Mouse (Mus musculus): ENCODE measurements around the gene Hemk1. TPM values are rescaled to one million over a fixed set of nuclear protein-coding genes. Genes with fewer than 3 reads are reported as not detected.
"Not testable (repeated sequence)": the region's sequence is repeated elsewhere in the genome, so short reads cannot be mapped to it uniquely, and the experiment has no call there.

The Hemk1 gene
- polyA plus RNA-seq, 1 experiment = 14.1 TPM

- H3K36me3 ChIP-seq (ENCODE audit: control insufficient read depth, insufficient read depth) = no peaks in the 10 kb centered on the region
- no peak for TF ChIP-seq USF1 (IDR thresholded peaks at IDR 0.05; ENCODE audit: low read depth)
- TF ChIP-seq FOSL1 (IDR thresholded peaks at IDR 0.05; ENCODE audit: insufficient read depth, low read length, poor library complexity, severe bottlenecking) = no peak
- no peak for TF ChIP-seq CTCF (IDR thresholded peaks at IDR 0.05; ENCODE audit: control insufficient read depth, insufficient read depth, insufficient read length)
- TF ChIP-seq MAX (IDR thresholded peaks at IDR 0.05) = no peak
- no peak for TF ChIP-seq MYOD1 (IDR thresholded peaks at IDR 0.05; ENCODE audit: control insufficient read depth, insufficient read length, low read depth)
- TF ChIP-seq CEBPB (IDR thresholded peaks at IDR 0.05; ENCODE audit: low read depth) = no peak
- TF ChIP-seq MYOG (IDR thresholded peaks at IDR 0.05; ENCODE audit: control insufficient read depth, extremely low read depth, insufficient read length) = no peak
- no peaks in the 10 kb centered on the region for H3K27me3 ChIP-seq (ENCODE audit: control insufficient read depth, insufficient read depth, insufficient read length)
- H3K4me3 ChIP-seq (ENCODE audit: insufficient read depth, poor library complexity, severe bottlenecking) = no peak overlapping the region
- H3ac ChIP-seq (ENCODE audit: control insufficient read depth, insufficient read length, low read depth) = no peak overlapping the region
- no peaks in the 10 kb centered on the region for H3K79me3 ChIP-seq (ENCODE audit: low read depth)
- no peaks in the 10 kb centered on the region for H3K79me2 ChIP-seq (ENCODE audit: control insufficient read depth, insufficient read depth)
These were observed 30.9 kb downstream of the Hemk1 start for GRCm38 (mm10) chr9:107307099-107307872.

DNA sequence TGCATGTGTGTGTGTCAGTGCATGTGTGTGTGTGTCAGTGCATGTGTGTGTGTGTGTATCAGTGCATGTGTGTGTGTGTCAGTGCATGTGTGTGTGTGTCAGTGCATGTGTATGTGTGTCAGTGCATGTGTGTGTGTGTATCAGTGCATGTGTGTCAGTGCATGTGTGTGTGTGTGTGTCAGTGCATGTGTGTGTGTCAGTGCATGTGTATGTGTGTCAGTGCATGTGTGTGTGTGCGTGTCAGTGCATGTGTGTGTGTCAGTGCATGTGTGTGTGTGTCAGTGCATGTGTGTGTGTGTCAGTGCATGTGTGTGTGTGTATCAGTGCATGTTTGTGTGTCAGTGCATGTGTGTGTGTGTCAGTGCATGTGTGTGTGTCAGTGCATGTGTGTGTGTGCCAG is 31.5 kb downstream of the Hemk1 start:
- not testable (repeated sequence) for H3K36me3 ChIP-seq (ENCODE audit: control insufficient read depth, insufficient read depth); H3K79me3 ChIP-seq (ENCODE audit: low read depth); H3K27me3 ChIP-seq (ENCODE audit: control insufficient read depth, insufficient read depth, insufficient read length); H3ac ChIP-seq (ENCODE audit: control insufficient read depth, insufficient read length, low read depth); H3K79me2 ChIP-seq (ENCODE audit: control insufficient read depth, insufficient read depth); H3K4me3 ChIP-seq (ENCODE audit: insufficient read depth, poor library complexity, severe bottlenecking)

GRCm38 (mm10) chr9:107305601-107306542 is 32.3 kb downstream of the Hemk1 start:
- Histone ChIP-seq H3K27me3 (ENCODE audit: control insufficient read depth, insufficient read depth, insufficient read length) (no peaks in the 10 kb centered on the region), H3K36me3 (ENCODE audit: control insufficient read depth, insufficient read depth) (no peaks in the 10 kb centered on the region), H3K79me2 (ENCODE audit: control insufficient read depth, insufficient read depth) (no peaks in the 10 kb centered on the region), H3K79me3 (ENCODE audit: low read depth) (no peaks in the 10 kb centered on the region), H3K4me3 (ENCODE audit: insufficient read depth, poor library complexity, severe bottlenecking) (no peak overlapping the region), H3ac (ENCODE audit: control insufficient read depth, insufficient read length, low read depth) (no peak overlapping the region)
- TF ChIP-seq FOSL1 (IDR thresholded peaks at IDR 0.05; ENCODE audit: insufficient read depth, low read length, poor library complexity, severe bottlenecking) (no peak), CTCF (IDR thresholded peaks at IDR 0.05; ENCODE audit: control insufficient read depth, insufficient read depth, insufficient read length) (no peak), USF1 (IDR thresholded peaks at IDR 0.05; ENCODE audit: low read depth) (no peak), CEBPB (IDR thresholded peaks at IDR 0.05; ENCODE audit: low read depth) (no peak), MYOD1 (IDR thresholded peaks at IDR 0.05; ENCODE audit: control insufficient read depth, insufficient read length, low read depth) (no peak), MAX (IDR thresholded peaks at IDR 0.05) (no peak), MYOG (IDR thresholded peaks at IDR 0.05; ENCODE audit: control insufficient read depth, extremely low read depth, insufficient read length) (no peak)

- no peaks in the 10 kb centered on the region for H3K79me2 ChIP-seq (ENCODE audit: control insufficient read depth, insufficient read depth)
- TF ChIP-seq MYOG (IDR thresholded peaks at IDR 0.05; ENCODE audit: control insufficient read depth, extremely low read depth, insufficient read length) (no peak), USF1 (IDR thresholded peaks at IDR 0.05; ENCODE audit: low read depth) (no peak), MYOD1 (IDR thresholded peaks at IDR 0.05; ENCODE audit: control insufficient read depth, insufficient read length, low read depth) (no peak), CTCF (IDR thresholded peaks at IDR 0.05; ENCODE audit: control insufficient read depth, insufficient read depth, insufficient read length) (no peak), MAX (IDR thresholded peaks at IDR 0.05) (no peak), CEBPB (IDR thresholded peaks at IDR 0.05; ENCODE audit: low read depth) (no peak), FOSL1 (IDR thresholded peaks at IDR 0.05; ENCODE audit: insufficient read depth, low read length, poor library complexity, severe bottlenecking) (no peak)
- no peak overlapping the region for H3K4me3 ChIP-seq (ENCODE audit: insufficient read depth, poor library complexity, severe bottlenecking)
- H3K79me3 ChIP-seq (ENCODE audit: low read depth) = no peaks in the 10 kb centered on the region
- no peaks in the 10 kb centered on the region for H3K27me3 ChIP-seq (ENCODE audit: control insufficient read depth, insufficient read depth, insufficient read length)
- no peaks in the 10 kb centered on the region for H3K36me3 ChIP-seq (ENCODE audit: control insufficient read depth, insufficient read depth)
- no peak overlapping the region for H3ac ChIP-seq (ENCODE audit: control insufficient read depth, insufficient read length, low read depth)
These were observed 33.1 kb downstream of the Hemk1 start for GRCm38 (mm10) chr9:107305012-107305411.

DNA sequence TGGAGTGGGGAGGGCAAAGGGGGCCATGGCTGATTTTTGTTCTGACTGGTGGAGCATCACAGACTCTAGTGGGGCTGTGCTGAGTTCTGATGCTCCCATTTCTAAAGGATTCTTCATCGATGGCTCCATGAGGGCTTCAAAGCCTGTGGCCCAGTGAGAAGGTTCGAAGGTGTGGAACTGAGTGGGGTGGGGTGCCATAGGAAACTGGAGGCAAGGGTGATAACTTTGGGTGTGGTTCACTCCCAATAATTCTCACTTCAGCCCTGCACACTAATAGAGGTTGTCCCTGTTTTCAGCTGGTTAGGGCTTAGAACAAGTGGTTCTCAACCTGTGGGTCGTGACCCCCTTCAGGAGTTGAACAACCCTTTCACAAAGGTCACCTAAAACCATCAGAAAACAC is 33.8 kb downstream of the Hemk1 start:
- Histone ChIP-seq H3K36me3 (ENCODE audit: control insufficient read depth, insufficient read depth) (no peaks in the 10 kb centered on the region), H3ac (ENCODE audit: control insufficient read depth, insufficient read length, low read depth) (no peak overlapping the region)

More for the DNA sequence above, 33.8 kb downstream of the Hemk1 start:
- no peaks in the 10 kb centered on the region for H3K79me2 ChIP-seq (ENCODE audit: control insufficient read depth, insufficient read depth)
- TF ChIP-seq MYOG (IDR thresholded peaks at IDR 0.05; ENCODE audit: control insufficient read depth, extremely low read depth, insufficient read length) (no peak), CEBPB (IDR thresholded peaks at IDR 0.05; ENCODE audit: low read depth) (no peak), MYOD1 (IDR thresholded peaks at IDR 0.05; ENCODE audit: control insufficient read depth, insufficient read length, low read depth) (no peak), USF1 (IDR thresholded peaks at IDR 0.05; ENCODE audit: low read depth) (no peak), MAX (IDR thresholded peaks at IDR 0.05) (no peak), CTCF (IDR thresholded peaks at IDR 0.05; ENCODE audit: control insufficient read depth, insufficient read depth, insufficient read length) (no peak), FOSL1 (IDR thresholded peaks at IDR 0.05; ENCODE audit: insufficient read depth, low read length, poor library complexity, severe bottlenecking) (no peak)
- no peak overlapping the region for H3K4me3 ChIP-seq (ENCODE audit: insufficient read depth, poor library complexity, severe bottlenecking)
- no peaks in the 10 kb centered on the region for H3K79me3 ChIP-seq (ENCODE audit: low read depth)
- H3K27me3 ChIP-seq (ENCODE audit: control insufficient read depth, insufficient read depth, insufficient read length) = no peaks in the 10 kb centered on the region

Data from C2C12 (cell line).